Mouse (Mus musculus): ENCODE measurements around the gene Gkn2.

The Gkn2 gene

DNA sequence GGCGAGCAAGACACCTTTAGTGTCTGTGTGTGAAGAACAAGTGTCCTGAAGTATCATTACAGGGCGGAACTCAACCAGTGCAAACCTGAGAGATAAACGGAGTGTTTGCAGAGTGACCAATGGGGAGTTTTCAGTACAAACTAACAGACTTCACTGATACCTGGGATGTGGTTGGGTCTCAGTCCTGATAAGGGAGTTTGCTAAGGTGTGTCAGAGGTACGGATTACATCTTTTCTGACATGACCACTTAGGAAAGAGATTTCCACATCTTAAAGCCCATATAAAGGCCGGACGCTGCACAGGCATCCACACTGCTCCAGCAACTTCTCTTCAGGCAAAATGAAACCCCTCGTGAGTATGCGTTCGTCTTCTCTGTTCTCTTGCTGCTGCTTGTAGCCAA lies at the start of gene Gkn2:
TSS of gene Gkn2 (plus strand) at position 301 of the 400 bp plus-strand sequence.
- TF ChIP-seq GATA4 (IDR thresholded peaks at IDR 0.05; ENCODE audit: insufficient replicate concordance, low read length) = no peak

DNA sequence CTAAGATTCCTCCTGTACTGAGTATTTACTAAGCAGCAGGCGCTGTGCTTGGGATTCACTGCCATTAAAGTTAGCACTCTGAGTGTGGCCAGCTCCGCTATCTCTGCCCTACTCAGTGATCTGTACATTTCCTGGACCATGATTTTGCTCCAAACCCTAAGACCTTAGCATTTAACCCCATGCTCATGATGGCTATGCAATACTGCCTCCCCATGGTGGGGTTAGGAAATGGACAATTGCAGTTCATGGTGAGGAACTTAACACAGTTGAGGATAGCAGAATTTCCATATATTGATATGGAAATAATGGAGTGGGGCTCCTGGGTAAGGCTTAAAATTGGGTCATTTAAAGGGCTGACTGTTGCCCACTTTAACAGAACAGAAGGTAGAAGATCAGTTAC lies 49.8 kb upstream of the Gkn2 start:
- no peak for TF ChIP-seq GATA4 (IDR thresholded peaks at IDR 0.05; ENCODE audit: insufficient replicate concordance, low read length)

GRCm38 (mm10) chr6:87326932-87327331 lies 46.2 kb upstream of the Gkn2 start:
- TF ChIP-seq GATA4 (IDR thresholded peaks at IDR 0.05; ENCODE audit: insufficient replicate concordance, low read length) = no peak

DNA sequence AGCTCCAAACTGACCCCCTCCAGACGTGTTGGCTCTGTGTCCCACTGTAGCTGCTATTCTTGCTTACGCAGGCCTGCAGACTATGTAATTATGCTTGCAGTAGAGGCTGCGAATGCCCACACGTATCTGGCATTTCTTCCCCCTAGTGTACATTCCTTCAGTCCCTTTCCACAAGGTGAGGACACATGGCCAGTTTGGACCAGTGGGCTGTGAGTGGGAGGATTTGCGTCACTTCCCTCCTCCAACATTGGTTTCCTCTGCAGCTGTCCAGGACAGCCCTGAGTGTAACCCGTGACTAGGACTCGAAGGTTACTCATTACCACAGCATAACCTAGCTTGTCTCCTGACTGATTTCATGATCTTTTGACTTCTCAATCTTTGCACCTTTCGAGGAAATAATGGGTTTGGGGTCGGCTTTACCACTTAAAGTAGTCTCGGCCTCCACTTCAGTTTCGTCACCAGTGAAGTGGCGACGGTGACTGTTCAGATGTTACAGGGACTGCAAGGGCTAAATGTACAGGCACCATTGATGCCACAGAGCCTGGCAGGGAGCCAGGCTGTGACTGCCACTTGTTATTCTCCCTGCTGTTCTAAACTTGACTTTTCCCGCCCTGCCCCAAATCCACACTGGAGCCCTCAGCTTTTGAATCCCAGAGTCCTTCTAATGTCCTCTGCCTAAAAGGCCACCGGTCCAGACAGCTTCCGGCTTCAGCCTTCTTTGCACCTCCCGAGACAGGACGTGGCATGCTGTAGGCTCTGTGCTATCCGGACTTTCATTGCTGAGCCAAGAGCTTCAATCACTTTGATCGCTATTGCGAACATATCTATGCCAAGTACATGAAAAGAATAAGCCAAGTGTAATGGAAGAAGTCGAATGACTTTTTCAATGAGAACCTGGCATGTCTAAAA lies 44.6 kb upstream of the Gkn2 start:
- no peak for TF ChIP-seq GATA4 (IDR thresholded peaks at IDR 0.05; ENCODE audit: insufficient replicate concordance, low read length)

DNA sequence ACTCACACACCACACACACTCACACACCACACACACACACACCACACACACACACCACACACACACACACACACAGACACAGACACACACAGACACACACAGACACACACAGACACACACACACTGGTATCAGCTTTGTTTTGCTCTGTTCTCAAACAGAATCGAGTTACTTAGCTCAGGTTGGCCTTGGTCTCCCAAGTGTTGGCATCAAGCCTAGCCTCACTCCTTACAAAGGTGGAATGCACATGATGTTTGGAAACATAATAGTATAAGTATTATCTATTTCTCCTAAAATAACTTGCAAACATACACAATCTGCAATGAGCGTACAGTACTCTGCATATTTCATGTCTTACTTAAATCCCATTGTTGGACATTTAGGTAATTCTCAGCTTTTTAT lies 40.8 kb upstream of the Gkn2 start:
- no peak for TF ChIP-seq GATA4 (IDR thresholded peaks at IDR 0.05; ENCODE audit: insufficient replicate concordance, low read length)

GRCm38 (mm10) chr6:87334361-87335090 lies 38.6 kb upstream of the Gkn2 start:
- no peak for TF ChIP-seq GATA4 (IDR thresholded peaks at IDR 0.05; ENCODE audit: insufficient replicate concordance, low read length)

GRCm38 (mm10) chr6:87335091-87335934 lies 37.8 kb upstream of the Gkn2 start, which contains the start of gene Antxr1:
Gene Antxr1 (minus strand): TSS chr6:87335821.
- no peak for TF ChIP-seq GATA4 (IDR thresholded peaks at IDR 0.05; ENCODE audit: insufficient replicate concordance, low read length)

DNA sequence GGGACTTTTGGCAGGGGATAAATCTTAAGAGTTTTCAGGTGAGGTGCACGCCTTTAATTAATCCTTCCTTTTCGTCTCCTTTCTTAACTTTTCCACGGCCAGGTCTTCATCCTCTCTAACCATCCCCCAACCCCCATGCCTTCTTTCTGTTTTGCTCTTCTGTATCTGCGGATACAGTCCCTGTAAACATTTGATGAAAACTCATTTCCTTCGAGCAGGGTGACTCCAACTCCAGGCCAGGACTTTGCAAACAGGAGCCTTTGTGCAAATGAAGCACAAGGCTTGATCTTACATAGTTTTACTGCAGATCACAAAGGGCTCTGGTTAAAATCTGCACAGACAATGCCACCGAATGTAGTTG lies 37.2 kb upstream of the Gkn2 start:
- no peak for TF ChIP-seq GATA4 (IDR thresholded peaks at IDR 0.05; ENCODE audit: insufficient replicate concordance, low read length)

- no peak for TF ChIP-seq GATA4 (IDR thresholded peaks at IDR 0.05; ENCODE audit: insufficient replicate concordance, low read length)
These were observed 22.3 kb upstream of the Gkn2 start, which contains the start of gene Gkn1 for GRCm38 (mm10) chr6:87350829-87351228. Gene Gkn1 (minus strand): TSS chr6:87350942.

- TF ChIP-seq GATA4 (IDR thresholded peaks at IDR 0.05; ENCODE audit: insufficient replicate concordance, low read length) = no peak
These were observed 18.7 kb upstream of the Gkn2 start for GRCm38 (mm10) chr6:87354441-87354840.

DNA sequence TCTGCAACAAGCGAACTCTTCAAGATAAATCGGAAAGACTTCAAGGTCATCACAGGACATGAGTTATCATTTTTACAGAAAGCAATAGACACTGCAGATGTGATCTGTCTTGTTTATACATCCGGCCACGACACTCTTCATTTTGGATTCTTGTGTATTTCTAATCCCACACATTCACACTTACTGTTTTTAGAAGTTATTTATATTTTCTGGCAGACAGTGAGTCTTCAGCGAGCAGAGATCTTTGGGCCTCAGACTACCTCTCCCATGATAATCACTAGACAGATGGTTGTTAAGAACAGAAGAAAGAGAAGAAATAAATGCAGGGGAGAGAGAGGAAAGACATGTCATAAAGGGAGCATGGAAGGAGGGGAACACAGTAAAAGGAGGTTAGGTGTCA lies 3.9 kb upstream of the Gkn2 start:
- no peak for TF ChIP-seq GATA4 (IDR thresholded peaks at IDR 0.05; ENCODE audit: insufficient replicate concordance, low read length)

DNA sequence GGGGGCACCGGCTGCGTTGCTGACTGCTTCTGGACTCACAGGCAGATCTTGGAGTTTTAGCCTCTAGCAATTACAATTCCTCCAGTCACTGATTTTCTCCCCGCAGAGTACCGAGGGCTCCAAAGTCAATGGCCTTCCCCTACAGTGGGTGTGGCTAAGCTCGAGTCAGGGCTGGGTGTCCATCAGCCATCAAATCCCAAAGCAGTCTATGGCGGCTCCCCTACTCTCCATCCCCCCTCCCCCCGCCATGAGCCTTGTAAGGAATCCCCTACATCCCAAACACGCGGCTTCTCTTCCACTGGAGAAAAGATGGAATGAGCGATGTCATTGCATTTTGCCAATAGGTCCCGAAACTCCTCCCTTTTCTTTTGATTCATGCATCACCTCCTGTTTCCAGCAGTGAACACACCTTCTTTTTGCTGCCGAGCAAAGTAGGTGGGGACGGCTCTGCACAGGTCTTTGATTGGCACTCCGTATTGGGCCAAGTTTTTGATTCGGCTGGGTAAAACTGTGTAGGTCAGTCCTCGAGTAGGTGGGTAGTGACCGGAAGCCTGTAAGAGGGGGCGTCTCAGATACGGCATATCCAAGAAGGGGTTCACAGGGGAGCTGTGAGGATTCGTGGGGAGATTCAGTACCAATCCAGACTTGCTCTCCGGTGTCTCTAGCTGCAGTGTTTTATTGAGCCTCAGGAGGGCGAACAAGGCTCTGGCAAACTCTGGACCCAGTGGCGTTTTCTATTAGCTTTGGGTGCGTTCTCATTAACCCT lies 11.0 kb downstream of the Gkn2 start:
- no peak for TF ChIP-seq GATA4 (IDR thresholded peaks at IDR 0.05; ENCODE audit: insufficient replicate concordance, low read length)

- TF ChIP-seq GATA4 (IDR thresholded peaks at IDR 0.05; ENCODE audit: insufficient replicate concordance, low read length) = no peak
These were observed 11.6 kb downstream of the Gkn2 start for GRCm38 (mm10) chr6:87384761-87385160.

DNA sequence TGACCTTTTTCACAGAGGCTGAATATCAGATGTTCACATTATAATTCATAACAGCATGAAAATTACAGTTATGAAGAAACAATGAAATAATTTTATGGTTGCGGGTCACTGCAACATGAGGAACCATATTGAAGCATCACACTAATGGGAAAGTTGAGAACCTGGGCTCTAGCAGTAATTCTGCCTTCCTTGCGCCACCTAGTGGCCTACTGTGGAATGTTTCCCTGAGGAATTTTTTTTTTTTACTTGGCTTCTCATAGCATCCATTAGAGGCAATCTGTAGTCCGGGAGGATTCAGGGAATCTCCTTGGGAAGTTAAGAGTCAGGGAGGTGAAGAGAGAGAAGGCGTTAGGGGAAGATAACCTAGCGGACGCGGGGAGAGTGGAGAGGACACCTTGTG lies 13.0 kb downstream of the Gkn2 start:
- no peak for TF ChIP-seq GATA4 (IDR thresholded peaks at IDR 0.05; ENCODE audit: insufficient replicate concordance, low read length)

Measured in liver, adult (tissue).